Mouse (Mus musculus): ENCODE measurements around the gene Ncaph. TPM values are rescaled to one million over a fixed set of nuclear protein-coding genes. Genes with fewer than 3 reads are reported as not detected.
"Not testable (repeated sequence)": the region's sequence is repeated elsewhere in the genome, so short reads cannot be mapped to it uniquely, and the experiment has no call there.

The Ncaph gene
- 19.8 and 21.2 TPM in 2 replicates for polyA plus RNA-seq (2015; fragmentation: Nextera tagmentation; extraction: Ambion mirVana)

GRCm38 (mm10) chr2:127133621-127134461 lies at the start of gene Ncaph:
TSS of gene Ncaph (minus strand) at chr2:127133954.
- WGBS = 1% methylated on average over 57 of the region's 57 CpGs
- H3K36me3 ChIP-seq = no peaks in the 10 kb centered on the region
- H3K9me3 ChIP-seq = no peaks in the 10 kb centered on the region
- H3K9ac ChIP-seq = peak within 1 kb of the TSS; percentile 74
- peak within 1 kb of the TSS; percentile 77 for H3K4me2 ChIP-seq
- H3K27me3 ChIP-seq = no peaks in the 10 kb centered on the region
- peaks cover 46% of the 10 kb centered on the region for H3K4me1 ChIP-seq (replicated peaks)
- peak; percentile 91 for ATAC-seq (ENCODE audit: low read depth)
- peak within 1 kb of the TSS; percentile 80 for H3K4me3 ChIP-seq
- H3K27ac ChIP-seq (replicated peaks) = peak within 1 kb of the TSS; percentile 83

DNA sequence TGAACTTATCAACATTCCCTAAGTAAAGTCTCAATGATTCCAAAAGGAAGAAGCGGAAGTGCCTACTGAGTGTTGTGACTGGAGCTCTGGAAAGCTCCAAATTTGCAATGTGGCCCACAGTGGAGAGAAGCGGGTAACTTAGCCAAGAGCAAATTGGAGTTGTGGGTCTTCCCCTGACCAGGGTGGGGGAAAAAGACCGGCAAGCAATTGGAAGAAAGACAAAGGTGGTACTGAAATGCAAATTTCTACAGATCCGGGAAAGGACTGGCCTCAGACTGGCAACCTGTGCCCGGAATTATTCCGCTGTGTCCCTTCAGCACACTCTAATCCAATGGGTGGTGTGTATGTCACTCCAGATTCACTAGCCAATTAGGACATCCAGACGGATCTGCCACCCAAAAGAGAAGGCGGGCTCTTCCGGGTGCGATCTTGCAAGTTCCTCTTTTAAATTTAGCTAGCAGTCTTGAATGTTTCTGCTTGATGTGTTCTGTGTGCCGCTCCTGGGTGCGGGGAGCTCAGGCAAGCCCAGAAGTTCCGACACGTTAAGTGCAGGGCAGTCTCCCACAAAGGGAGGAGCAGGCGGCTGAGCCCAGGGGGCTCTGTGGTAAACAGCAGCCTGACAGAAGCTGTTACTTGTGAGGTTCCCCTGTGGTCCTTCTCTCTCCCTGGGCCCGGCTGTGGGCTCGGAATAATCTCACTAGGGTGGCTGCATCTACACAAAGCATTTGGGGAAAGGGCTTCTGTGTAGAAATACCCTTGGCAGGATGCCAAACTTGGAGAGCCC lies 49.0 kb upstream of the Ncaph start:
- Histone ChIP-seq H3K4me1 (replicated peaks) (peaks cover 6% of the 10 kb centered on the region), H3K9me3 (no peaks in the 10 kb centered on the region), H3K27me3 (peaks cover 9% of the 10 kb centered on the region; the same call in 1 of the 2 replicates), H3K36me3 (no peaks in the 10 kb centered on the region), H3K4me2 (peak overlapping the region; percentile 70), H3K9ac (peak overlapping the region; percentile 77), H3K4me3 (peak overlapping the region; percentile 52), H3K27ac (replicated peaks) (peak overlapping the region; percentile 88)
- WGBS = 2% methylated on average over 17 of the region's 17 CpGs
- ATAC-seq (ENCODE audit: low read depth) = peak; percentile 100

DNA sequence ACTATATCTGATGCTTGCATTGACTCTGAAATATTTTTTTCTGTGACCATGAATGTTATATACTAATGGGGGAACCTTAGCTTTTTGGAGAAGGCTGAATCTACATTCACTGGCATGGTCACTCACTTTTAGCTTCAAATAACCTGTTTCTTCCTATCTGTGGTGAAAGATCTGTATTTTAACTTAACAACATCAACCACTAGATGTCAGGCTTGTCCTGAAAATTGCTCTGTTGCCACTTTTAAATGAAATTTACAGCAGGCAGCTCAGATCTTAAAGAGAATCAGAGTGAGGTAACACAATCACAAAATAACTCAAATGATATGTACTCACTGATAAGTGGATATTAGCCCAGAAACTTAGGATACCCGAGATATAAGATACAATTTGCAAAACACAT lies 32.5 kb upstream of the Ncaph start:
- not testable (repeated sequence) for H3K9me3 ChIP-seq; H3K4me1 ChIP-seq (replicated peaks); H3K4me2 ChIP-seq; H3K27ac ChIP-seq (replicated peaks); H3K27me3 ChIP-seq; H3K4me3 ChIP-seq; ATAC-seq (ENCODE audit: low read depth); H3K9ac ChIP-seq; H3K36me3 ChIP-seq
- 14% methylated on average over 1 of the region's 1 CpGs for WGBS

DNA sequence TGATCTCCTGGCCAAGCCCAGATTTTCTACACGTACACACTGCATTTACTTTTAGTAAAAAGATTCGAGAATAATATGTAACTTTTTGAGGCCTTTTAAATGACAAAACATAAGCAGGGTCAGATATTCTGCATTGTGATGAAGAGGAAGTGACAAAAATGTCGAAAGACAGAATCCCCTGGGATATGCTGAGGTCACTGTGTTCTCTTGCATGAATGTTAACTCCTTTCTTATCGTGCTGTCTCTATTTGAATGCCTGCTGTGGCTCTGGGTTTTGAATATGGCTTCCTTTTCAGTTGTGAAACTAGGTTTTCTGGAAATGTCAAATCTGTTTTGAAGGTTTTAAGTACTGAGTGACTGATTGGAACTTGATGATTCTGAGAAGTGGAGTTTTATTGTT lies 31.9 kb upstream of the Ncaph start:
- Histone ChIP-seq H3K27me3 (0 out of 2 replicates have a peak, but pooled peaks cover 5% of the 10 kb centered on the region), H3K36me3 (no peaks in the 10 kb centered on the region)
- 66% methylated on average over 4 of the region's 4 CpGs for WGBS

DNA sequence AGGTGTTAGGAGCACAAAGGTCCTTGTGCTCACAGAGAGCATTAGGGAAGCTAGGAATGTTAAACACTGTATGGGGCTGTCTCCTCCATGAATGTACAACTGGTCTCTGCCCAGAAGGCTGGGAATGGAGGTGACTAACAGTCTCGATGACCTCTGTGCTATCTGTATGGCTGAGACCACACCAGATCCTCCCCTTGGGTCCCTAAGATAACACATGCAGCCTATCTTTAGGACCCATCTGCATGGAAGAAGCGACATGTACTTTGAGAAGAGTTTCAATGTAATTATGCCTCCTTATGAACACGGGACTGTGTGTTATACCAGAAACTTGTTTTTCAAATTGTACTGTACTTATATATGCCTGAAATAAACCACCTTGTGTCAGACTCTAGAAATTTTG lies 11.9 kb upstream of the Ncaph start:
- 91% methylated on average over 3 of the region's 3 CpGs for WGBS
- no peak overlapping the region for H3K4me3 ChIP-seq
- H3K9me3 ChIP-seq = no peaks in the 10 kb centered on the region; the same call in 1 of the 2 replicates
- H3K27me3 ChIP-seq = 0 out of 2 replicates have a peak, but pooled peaks cover 4% of the 10 kb centered on the region
- ATAC-seq (ENCODE audit: low read depth) = no peak
- no peaks in the 10 kb centered on the region; the same call in 1 of the 2 replicates for H3K36me3 ChIP-seq
- H3K9ac ChIP-seq = no peak overlapping the region
- H3K4me2 ChIP-seq = no peak overlapping the region
- no peak overlapping the region for H3K27ac ChIP-seq (replicated peaks)
- peaks cover 18% of the 10 kb centered on the region for H3K4me1 ChIP-seq (replicated peaks)

More for the DNA sequence above, 31.9 kb upstream of the Ncaph start:
- ATAC-seq (ENCODE audit: low read depth) = no peak
- Histone ChIP-seq H3K27ac (replicated peaks) (no peak overlapping the region), H3K4me1 (replicated peaks) (no peaks in the 10 kb centered on the region), H3K4me2 (no peak overlapping the region), H3K9me3 (no peaks in the 10 kb centered on the region), H3K9ac (no peak overlapping the region), H3K4me3 (no peak overlapping the region)

GRCm38 (mm10) chr2:127143158-127144063 lies 9.7 kb upstream of the Ncaph start, which contains the start of gene Itpripl1:
TSS of gene Itpripl1 (minus strand) at chr2:127143442.
- ATAC-seq (ENCODE audit: low read depth) = peak; percentile 82
- peak within 1 kb of the TSS; percentile 71 for H3K9ac ChIP-seq
- peaks cover 18% of the 10 kb centered on the region for H3K4me1 ChIP-seq (replicated peaks)
- H3K36me3 ChIP-seq = peaks cover 7% of the 10 kb centered on the region; the same call in 1 of the 2 replicates
- no peaks in the 10 kb centered on the region for H3K9me3 ChIP-seq
- peak within 1 kb of the TSS; percentile 79 for H3K4me2 ChIP-seq
- peak within 1 kb of the TSS; percentile 60 for H3K4me3 ChIP-seq
- H3K27me3 ChIP-seq = 0 out of 2 replicates have a peak, but pooled peaks cover 4% of the 10 kb centered on the region
- 3% methylated on average over 31 of the region's 31 CpGs for whole genome bisulfite sequencing
- H3K27ac ChIP-seq (replicated peaks) = no peak within 1 kb of the TSS

DNA sequence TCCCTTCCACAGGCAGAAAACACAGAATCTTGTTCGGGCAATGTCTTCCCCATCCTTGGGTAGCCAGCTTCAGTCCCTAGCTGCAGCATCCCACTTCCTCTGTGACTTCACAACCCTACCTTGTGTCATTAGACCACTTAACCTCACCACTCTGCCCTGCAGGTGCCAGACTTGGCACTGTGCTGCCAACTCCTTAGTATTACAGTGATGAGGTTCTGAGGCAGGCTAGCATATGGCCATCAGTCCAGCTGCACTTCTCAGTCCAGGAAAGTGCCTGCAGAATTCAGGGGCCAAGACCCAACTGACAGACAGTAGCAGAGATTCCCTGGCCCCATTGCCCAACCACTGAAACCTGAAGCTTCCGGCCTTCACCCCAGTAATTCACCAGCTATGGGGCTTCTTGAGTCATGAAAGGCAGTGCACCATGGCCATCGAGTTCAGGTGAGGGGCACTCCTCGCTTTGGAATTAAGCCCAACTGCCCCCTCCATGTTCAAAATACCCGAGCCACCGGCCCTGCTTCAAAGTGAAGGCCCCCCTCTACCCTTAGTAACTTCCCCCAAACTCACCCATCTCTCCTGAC lies 8.9 kb upstream of the Ncaph start:
- Histone ChIP-seq H3K27me3 (0 out of 2 replicates have a peak, but pooled peaks cover 4% of the 10 kb centered on the region), H3K36me3 (peaks cover 7% of the 10 kb centered on the region; the same call in 1 of the 2 replicates), H3K9ac (peak overlapping the region; percentile 71), H3K4me2 (peak overlapping the region; percentile 79), H3K4me1 (replicated peaks) (peaks cover 21% of the 10 kb centered on the region), H3K4me3 (peak overlapping the region; percentile 60), H3K9me3 (no peaks in the 10 kb centered on the region), H3K27ac (replicated peaks) (no peak overlapping the region)
- ATAC-seq (ENCODE audit: low read depth) = 0 out of 2 replicates have a peak, but pooled peaks have one; percentile 5
- 14% methylated on average over 6 of the region's 6 CpGs for WGBS

- H3K36me3 ChIP-seq = peaks cover 7% of the 10 kb centered on the region; the same call in 1 of the 2 replicates
- H3K9me3 ChIP-seq = no peaks in the 10 kb centered on the region
- H3K27me3 ChIP-seq = 0 out of 2 replicates have a peak, but pooled peaks cover 4% of the 10 kb centered on the region
- ATAC-seq (ENCODE audit: low read depth) = no peak
- peak overlapping the region; percentile 79 for H3K4me2 ChIP-seq
- H3K27ac ChIP-seq (replicated peaks) = no peak overlapping the region
- 89% methylated on average over 10 of the region's 10 CpGs for WGBS
- peak overlapping the region; percentile 71; the same call in 1 of the 2 replicates for H3K9ac ChIP-seq
- peak overlapping the region; percentile 60; the same call in 1 of the 2 replicates for H3K4me3 ChIP-seq
- peaks cover 28% of the 10 kb centered on the region for H3K4me1 ChIP-seq (replicated peaks)
Observed at GRCm38 (mm10) chr2:127142031-127142430, 8.3 kb upstream of the Ncaph start.

DNA sequence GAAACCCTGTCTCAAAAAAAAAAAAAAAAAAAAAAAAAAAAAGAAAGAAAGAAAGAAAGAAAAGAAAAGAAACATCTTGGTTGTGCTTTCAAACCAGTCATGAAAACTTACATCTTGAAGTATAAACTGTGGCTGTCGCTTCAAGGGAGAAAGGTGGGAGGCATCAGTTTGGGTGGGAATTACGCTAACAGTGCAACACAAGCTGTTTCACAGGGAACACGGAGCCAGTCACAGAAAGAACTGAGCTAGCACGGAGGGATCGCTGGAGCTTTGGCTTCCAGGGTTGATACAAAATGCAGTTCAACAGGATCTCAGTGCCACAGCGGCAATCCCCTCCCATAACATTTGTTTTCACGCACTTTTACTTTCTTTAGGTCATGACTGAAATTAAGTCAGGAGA lies 6.3 kb upstream of the Ncaph start:
- no peaks in the 10 kb centered on the region for H3K9me3 ChIP-seq
- H3K36me3 ChIP-seq = peaks cover 7% of the 10 kb centered on the region; the same call in 1 of the 2 replicates
- no peak overlapping the region for H3K27ac ChIP-seq (replicated peaks)
- WGBS = 97% methylated on average over 7 of the region's 7 CpGs
- H3K27me3 ChIP-seq = 0 out of 2 replicates have a peak, but pooled peaks cover 4% of the 10 kb centered on the region
- H3K9ac ChIP-seq = no peak overlapping the region
- peaks cover 39% of the 10 kb centered on the region for H3K4me1 ChIP-seq (replicated peaks)
- H3K4me3 ChIP-seq = no peak overlapping the region
- H3K4me2 ChIP-seq = no peak overlapping the region
- no peak for ATAC-seq (ENCODE audit: low read depth)

DNA sequence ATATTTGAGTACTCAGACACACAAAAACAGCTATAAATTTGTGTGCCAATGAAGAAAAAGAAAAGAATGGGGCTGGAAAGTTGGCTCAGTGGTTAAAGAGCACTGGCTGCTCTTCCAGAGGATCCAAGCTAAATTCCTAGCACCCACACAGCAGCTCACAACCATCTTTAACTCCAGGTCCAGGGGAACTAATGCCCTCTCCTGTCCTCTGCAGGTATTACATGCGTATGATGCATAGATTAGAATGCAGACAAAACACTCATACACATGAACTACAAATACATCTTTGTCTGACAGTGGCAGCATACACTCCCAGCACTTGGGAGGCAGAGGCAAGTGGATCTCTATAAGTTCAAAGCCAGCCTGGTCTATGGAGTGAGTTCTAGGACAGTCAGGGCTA lies 5.9 kb upstream of the Ncaph start:
- 0 out of 2 replicates have a peak, but pooled peaks cover 4% of the 10 kb centered on the region for H3K27me3 ChIP-seq
- no peak for ATAC-seq (ENCODE audit: low read depth)
- H3K27ac ChIP-seq (replicated peaks) = no peak overlapping the region
- peaks cover 41% of the 10 kb centered on the region for H3K4me1 ChIP-seq (replicated peaks)
- peaks cover 7% of the 10 kb centered on the region; the same call in 1 of the 2 replicates for H3K36me3 ChIP-seq
- no peak overlapping the region for H3K4me2 ChIP-seq
- H3K9ac ChIP-seq = no peak overlapping the region
- no peak overlapping the region for H3K4me3 ChIP-seq
- 97% methylated on average over 1 of the region's 1 CpGs for WGBS
- H3K9me3 ChIP-seq = no peaks in the 10 kb centered on the region

Data from neural tube, embryonic 13.5 days (tissue).